Mouse (Mus musculus): ENCODE results near the gene Gm20696. TPM values are rescaled to one million over a fixed set of nuclear protein-coding genes. Genes with fewer than 3 reads are reported as not detected.

Gm20696 gene
- polyA plus RNA-seq, 1 experiment from 2014 or later = 2.5 TPM

GRCm38 (mm10) chr6:99527457-99528105 lies 139.0 kb downstream of the Gm20696 start:
- H3K4me1 ChIP-seq (ENCODE audit: control insufficient read depth, insufficient read depth, low read length) = no peaks in the 10 kb centered on the region
- WGBS = 90% methylated on average over 6 of the region's 6 CpGs
- DNase-seq (ENCODE audit: low spot score) (no peak), ATAC-seq (replicated peaks; ENCODE audit: insufficient number of reproducible peaks, low FRiP score, low TSS enrichment, low read depth) (no peak)
- no peak overlapping the region for H3K4me2 ChIP-seq (ENCODE audit: low read depth, low read length)
- H3K9me3 ChIP-seq (replicated peaks; ENCODE audit: control insufficient read depth, low read length) = no peaks in the 10 kb centered on the region; the same call in 1 of the 2 replicates
- no peaks in the 10 kb centered on the region for H3K27me3 ChIP-seq (ENCODE audit: control insufficient read depth, insufficient read depth, low read length)
- H3K36me3 ChIP-seq (replicated peaks; ENCODE audit: control insufficient read depth, insufficient read depth, low read depth, low read length) = no peaks in the 10 kb centered on the region
- no peak overlapping the region for H3K27ac ChIP-seq (replicated peaks; ENCODE audit: low read depth, low read length)
- no peak overlapping the region for H3K4me3 ChIP-seq (ENCODE audit: low read depth, low read length)
- H3K9ac ChIP-seq (replicated peaks; ENCODE audit: low read length) = no peak overlapping the region

GRCm38 (mm10) chr6:99525351-99525750 lies 141.2 kb downstream of the Gm20696 start:
- no peak for DNase-seq (ENCODE audit: low spot score)

GRCm38 (mm10) chr6:99523679-99524370 lies 142.8 kb downstream of the Gm20696 start:
- DNase-seq (ENCODE audit: low spot score) (no peak), ATAC-seq (replicated peaks; ENCODE audit: insufficient number of reproducible peaks, low FRiP score, low TSS enrichment, low read depth) (no peak)
- H3K9ac ChIP-seq (replicated peaks; ENCODE audit: low read length) = peak overlapping the region; percentile 94
- H3K4me3 ChIP-seq (ENCODE audit: low read depth, low read length) = peak overlapping the region; percentile 82
- H3K9me3 ChIP-seq (replicated peaks; ENCODE audit: control insufficient read depth, low read length) = no peaks in the 10 kb centered on the region; the same call in 1 of the 2 replicates
- H3K4me1 ChIP-seq (ENCODE audit: control insufficient read depth, insufficient read depth, low read length) = no peaks in the 10 kb centered on the region
- H3K4me2 ChIP-seq (ENCODE audit: low read depth, low read length) = peak overlapping the region; percentile 78
- 20% methylated on average over 10 of the region's 10 CpGs for WGBS
- no peaks in the 10 kb centered on the region for H3K27me3 ChIP-seq (ENCODE audit: control insufficient read depth, insufficient read depth, low read length)
- H3K36me3 ChIP-seq (replicated peaks; ENCODE audit: control insufficient read depth, insufficient read depth, low read depth, low read length) = no peaks in the 10 kb centered on the region
- peak overlapping the region; percentile 99 for H3K27ac ChIP-seq (replicated peaks; ENCODE audit: low read depth, low read length)

More at GRCm38 (mm10) chr6:99525351-99525750, 141.2 kb downstream of the Gm20696 start:
- Histone ChIP-seq H3K4me1 (ENCODE audit: control insufficient read depth, insufficient read depth, low read length) (no peaks in the 10 kb centered on the region), H3K27ac (replicated peaks; ENCODE audit: low read depth, low read length) (no peak overlapping the region), H3K9me3 (replicated peaks; ENCODE audit: control insufficient read depth, low read length) (no peaks in the 10 kb centered on the region; the same call in 1 of the 2 replicates), H3K27me3 (ENCODE audit: control insufficient read depth, insufficient read depth, low read length) (no peaks in the 10 kb centered on the region), H3K4me2 (ENCODE audit: low read depth, low read length) (no peak overlapping the region), H3K36me3 (replicated peaks; ENCODE audit: control insufficient read depth, insufficient read depth, low read depth, low read length) (no peaks in the 10 kb centered on the region), H3K4me3 (ENCODE audit: low read depth, low read length) (no peak overlapping the region), H3K9ac (replicated peaks; ENCODE audit: low read length) (no peak overlapping the region)
- ATAC-seq (replicated peaks; ENCODE audit: insufficient number of reproducible peaks, low FRiP score, low TSS enrichment, low read depth) = no peak
- WGBS = 47% methylated on average over 8 of the region's 8 CpGs

GRCm38 (mm10) chr6:99523109-99523632 lies 143.4 kb downstream of the Gm20696 start:
- Histone ChIP-seq H3K9me3 (replicated peaks; ENCODE audit: control insufficient read depth, low read length) (no peaks in the 10 kb centered on the region; the same call in 1 of the 2 replicates), H3K4me2 (ENCODE audit: low read depth, low read length) (peak overlapping the region; percentile 78), H3K27ac (replicated peaks; ENCODE audit: low read depth, low read length) (peak overlapping the region; percentile 99), H3K36me3 (replicated peaks; ENCODE audit: control insufficient read depth, insufficient read depth, low read depth, low read length) (no peaks in the 10 kb centered on the region), H3K4me3 (ENCODE audit: low read depth, low read length) (peak overlapping the region; percentile 82), H3K9ac (replicated peaks; ENCODE audit: low read length) (peak overlapping the region; percentile 94), H3K4me1 (ENCODE audit: control insufficient read depth, insufficient read depth, low read length) (no peaks in the 10 kb centered on the region), H3K27me3 (ENCODE audit: control insufficient read depth, insufficient read depth, low read length) (no peaks in the 10 kb centered on the region)
- ATAC-seq (replicated peaks; ENCODE audit: insufficient number of reproducible peaks, low FRiP score, low TSS enrichment, low read depth) (peak; percentile 67), DNase-seq (ENCODE audit: low spot score) (peak; percentile 89)
- 0% methylated on average over 22 of the region's 22 CpGs for WGBS

- under 1% methylated on average over 71 of the region's 72 CpGs for WGBS
- DNase-seq (ENCODE audit: low spot score) (peak; percentile 82), ATAC-seq (replicated peaks; ENCODE audit: insufficient number of reproducible peaks, low FRiP score, low TSS enrichment, low read depth) (no peak)
- no peaks in the 10 kb centered on the region for H3K36me3 ChIP-seq (replicated peaks; ENCODE audit: control insufficient read depth, insufficient read depth, low read depth, low read length)
- H3K27ac ChIP-seq (replicated peaks; ENCODE audit: low read depth, low read length) = peak within 1 kb of the TSS; percentile 99
- H3K4me2 ChIP-seq (ENCODE audit: low read depth, low read length) = peak within 1 kb of the TSS; percentile 78
- H3K4me1 ChIP-seq (ENCODE audit: control insufficient read depth, insufficient read depth, low read length) = no peaks in the 10 kb centered on the region
- peak within 1 kb of the TSS; percentile 94 for H3K9ac ChIP-seq (replicated peaks; ENCODE audit: low read length)
- H3K4me3 ChIP-seq (ENCODE audit: low read depth, low read length) = peak within 1 kb of the TSS; percentile 82
- no peaks in the 10 kb centered on the region for H3K27me3 ChIP-seq (ENCODE audit: control insufficient read depth, insufficient read depth, low read length)
- H3K9me3 ChIP-seq (replicated peaks; ENCODE audit: control insufficient read depth, low read length) = no peaks in the 10 kb centered on the region; the same call in 1 of the 2 replicates
Measured at GRCm38 (mm10) chr6:99522359-99523108, 144.1 kb downstream of the Gm20696 start, which contains the start of gene Foxp1. Foxp1 (minus strand) TSS chr6:99522721.

- Histone ChIP-seq H3K9me3 (replicated peaks; ENCODE audit: control insufficient read depth, low read length) (no peaks in the 10 kb centered on the region), H3K9ac (replicated peaks; ENCODE audit: low read length) (peak overlapping the region; percentile 94), H3K36me3 (replicated peaks; ENCODE audit: control insufficient read depth, insufficient read depth, low read depth, low read length) (no peaks in the 10 kb centered on the region), H3K4me1 (ENCODE audit: control insufficient read depth, insufficient read depth, low read length) (no peaks in the 10 kb centered on the region), H3K4me3 (ENCODE audit: low read depth, low read length) (peak overlapping the region; percentile 82), H3K27me3 (ENCODE audit: control insufficient read depth, insufficient read depth, low read length) (no peaks in the 10 kb centered on the region), H3K4me2 (ENCODE audit: low read depth, low read length) (peak overlapping the region; percentile 78), H3K27ac (replicated peaks; ENCODE audit: low read depth, low read length) (peak overlapping the region; percentile 99)
- WGBS = under 1% methylated on average over 64 of the region's 64 CpGs
- DNase-seq (ENCODE audit: low spot score) (peak; percentile 61), ATAC-seq (replicated peaks; ENCODE audit: insufficient number of reproducible peaks, low FRiP score, low TSS enrichment, low read depth) (peak; percentile 40)
Measured at GRCm38 (mm10) chr6:99521641-99522358, 144.8 kb downstream of the Gm20696 start.

- no peaks in the 10 kb centered on the region for H3K4me1 ChIP-seq (ENCODE audit: control insufficient read depth, insufficient read depth, low read length)
Measured at GRCm38 (mm10) chr6:99521038-99521640, 145.5 kb downstream of the Gm20696 start.

More at GRCm38 (mm10) chr6:99521038-99521640, 145.5 kb downstream of the Gm20696 start:
- H3K36me3 ChIP-seq (replicated peaks; ENCODE audit: control insufficient read depth, insufficient read depth, low read depth, low read length) = no peaks in the 10 kb centered on the region
- no peaks in the 10 kb centered on the region for H3K9me3 ChIP-seq (replicated peaks; ENCODE audit: control insufficient read depth, low read length)
- whole genome bisulfite sequencing = under 1% methylated on average over 48 of the region's 54 CpGs
- ATAC-seq (replicated peaks; ENCODE audit: insufficient number of reproducible peaks, low FRiP score, low TSS enrichment, low read depth) (peak; percentile 37), DNase-seq (ENCODE audit: low spot score) (peak; percentile 76)
- H3K27ac ChIP-seq (replicated peaks; ENCODE audit: low read depth, low read length) = peak overlapping the region; percentile 99
- no peaks in the 10 kb centered on the region for H3K27me3 ChIP-seq (ENCODE audit: control insufficient read depth, insufficient read depth, low read length)
- peak overlapping the region; percentile 94 for H3K9ac ChIP-seq (replicated peaks; ENCODE audit: low read length)
- H3K4me2 ChIP-seq (ENCODE audit: low read depth, low read length) = peak overlapping the region; percentile 78
- H3K4me3 ChIP-seq (ENCODE audit: low read depth, low read length) = peak overlapping the region; percentile 82

Data from embryonic facial prominence, embryonic 11.5 days (tissue).